ENCODE assay signal across 17 mouse cellular contexts in genomic region chr11:96111751-96112150, GRCm38 (mm10). TPM values are rescaled to one million over a fixed set of nuclear protein-coding genes. Genes with fewer than 3 reads are reported as not detected.
"Had no signal": no experiment of that assay in that cellular context is flagged by ENCODE, and none has a peak within 500 bp of the region (broad histone marks: within the 10 kb centered on the region; RNA-seq: fewer than 3 reads in every experiment).

Calcoco2 (minus strand) TSS chr11:96111964.

- H3K4me1 ChIP-seq: limb, embryonic 12.5 days; liver, embryonic 13.5 days; lung, embryonic 15.5 days; megakaryocyte, embryonic 14.5 days; midbrain, embryonic 15.5 days; neural tube, embryonic 13.5 days had no signal

- H3K27me3 ChIP-seq: lung, embryonic 15.5 days; midbrain, embryonic 15.5 days; neural tube, embryonic 13.5 days had no signal

- H3K36me3 ChIP-seq: limb, embryonic 12.5 days; liver, embryonic 13.5 days; lung, embryonic 15.5 days; midbrain, embryonic 15.5 days; neural tube, embryonic 13.5 days had no signal

- H3K9ac ChIP-seq: limb, embryonic 12.5 days; liver, embryonic 13.5 days; liver, postnatal 0 days; lung, embryonic 15.5 days; midbrain, embryonic 15.5 days; neural tube, embryonic 13.5 days had no signal

- H3K4me3 ChIP-seq: limb, embryonic 12.5 days; liver, embryonic 13.5 days; lung, embryonic 15.5 days; megakaryocyte, embryonic 14.5 days; midbrain, embryonic 15.5 days; neural tube, embryonic 13.5 days had no signal

- H3K9me3 ChIP-seq: limb, embryonic 12.5 days; liver, embryonic 13.5 days; lung, embryonic 15.5 days; megakaryocyte, embryonic 14.5 days; midbrain, embryonic 15.5 days; neural tube, embryonic 13.5 days had no signal

- H3K27ac ChIP-seq: limb, embryonic 12.5 days; liver, embryonic 13.5 days; lung, embryonic 15.5 days; macrophage; midbrain, embryonic 15.5 days; neural tube, embryonic 13.5 days had no signal

- DNase-seq: kidney, postnatal 10 days; kidney, postnatal 4 days; liver; liver, embryonic 13.5 days; liver, postnatal 0 days; lung, postnatal 14 days; right cerebral cortex, postnatal 14 days; thymus, postnatal 4 days had no signal

RNA-seq across cellular contexts. Expression of gene Calcoco2, which starts in this region (rescaled TPM):
- polyA plus RNA-seq: kidney, embryonic 14.5 days; limb, embryonic 12.5 days; liver, embryonic 13.5 days; liver, postnatal 0 days; macrophage; midbrain, embryonic 11.5 days; midbrain, embryonic 15.5 days; neural tube, embryonic 13.5 days; spleen, adult 2 months had no signal
